Mouse (Mus musculus): ENCODE data around the gene Ap2b1.

Ap2b1 gene

GRCm38 (mm10) chr11:83442596-83443267 is 143.9 kb downstream of the Ap2b1 start:
- peak; percentile 71 for DNase-seq (ENCODE audit: inconsistent ontology term)

GRCm38 (mm10) chr11:83443824-83444223 is 145.0 kb downstream of the Ap2b1 start:
- no peak for DNase-seq (ENCODE audit: inconsistent ontology term)

GRCm38 (mm10) chr11:83445001-83445400 is 146.2 kb downstream of the Ap2b1 start:
- no peak for DNase-seq (ENCODE audit: inconsistent ontology term)

GRCm38 (mm10) chr11:83447612-83448011 is 148.8 kb downstream of the Ap2b1 start:
- DNase-seq (ENCODE audit: inconsistent ontology term): no peak

- peak; percentile 44 for DNase-seq (ENCODE audit: inconsistent ontology term)
Measured at GRCm38 (mm10) chr11:83448021-83448926, 149.4 kb downstream of the Ap2b1 start.

- no peak for DNase-seq (ENCODE audit: inconsistent ontology term)
Measured at GRCm38 (mm10) chr11:83448927-83449236, 150.1 kb downstream of the Ap2b1 start.

GRCm38 (mm10) chr11:83449298-83449697 is 150.5 kb downstream of the Ap2b1 start:
- DNase-seq (ENCODE audit: inconsistent ontology term): no peak

- DNase-seq (ENCODE audit: inconsistent ontology term): no peak
Measured at GRCm38 (mm10) chr11:83450550-83450949, 151.7 kb downstream of the Ap2b1 start.

- no peak for DNase-seq (ENCODE audit: inconsistent ontology term)
Measured at GRCm38 (mm10) chr11:83451281-83451680, 152.5 kb downstream of the Ap2b1 start.

- no peak for DNase-seq (ENCODE audit: inconsistent ontology term)
Measured at GRCm38 (mm10) chr11:83454548-83454947, 155.7 kb downstream of the Ap2b1 start.

All from Muller cell, postnatal 12 days (primary cell).